Mouse (Mus musculus) bone marrow, adult 2 months (tissue): ENCODE measurements at regions not wholly inside any gene's neighbourhood (a gene's known extent, or its start where the extent isn't known, plus 50 kb on each side); places are given as distances from the start of the nearest gene placed in this dataset.

ENCODE experiments used
- H3K27ac ChIP-seq: fragments of 200-500 bp; 2 replicates; pipeline ENCODE4 v1.5.1; 2012; ENCODE audit warnings: low read depth, mild to moderate bottlenecking, control low read depth, inconsistent platforms, low read length; ENCODE audit not compliant: control insufficient read depth, poor library complexity, insufficient read depth
- H3K4me1 ChIP-seq: fragments of 200-500 bp; 2 replicates; pipeline ENCODE4 v1.6.1; 2011; ENCODE audit warnings: low read length; ENCODE audit not compliant: control insufficient read depth, insufficient read depth
- H3K4me3 ChIP-seq: fragments of 200-500 bp; replicated peaks from 2 replicates; pipeline ENCODE3; 2011; ENCODE audit warnings: mild to moderate bottlenecking, low read depth, low read length, control low read depth; ENCODE audit not compliant: control insufficient read depth
- CTCF ChIP-seq: fragments of 200-500 bp; IDR thresholded peaks from 2 replicates; pipeline ENCODE4 v1.5.1; 2011; ENCODE audit warnings: low read length, control low read depth; ENCODE audit not compliant: control insufficient read depth, insufficient read depth
- POLR2A ChIP-seq: fragments of 200-500 bp; IDR thresholded peaks from 2 replicates; pipeline ENCODE4 v1.6.1; 2011; ENCODE audit warnings: low read depth, mild to moderate bottlenecking, control low read depth, low read length, borderline replicate concordance; ENCODE audit not compliant: control insufficient read depth
- WGBS: fragments of 180-500 bp; shearing (Covaris S2); methylation state at CpG from one replicate; pipeline ENCODE4 v1.1.7; 2018; 5-methylcytosine and 5-hydroxymethylcytosine counted together

- no peak overlapping the region for H3K27ac ChIP-seq
- H3K4me1 ChIP-seq, result no peaks in the 10 kb centered on the region; the same call in 1 of the 2 replicates
- 78% methylated on average over 7 of the region's 7 CpGs for WGBS
- H3K4me3 ChIP-seq, result no peak overlapping the region
- TF ChIP-seq POLR2A (no peak), CTCF (no peak)
Observed at GRCm38 (mm10) chr5:35169614-35170293, 64.2 kb upstream of the Lrpap1 start.

DNA sequence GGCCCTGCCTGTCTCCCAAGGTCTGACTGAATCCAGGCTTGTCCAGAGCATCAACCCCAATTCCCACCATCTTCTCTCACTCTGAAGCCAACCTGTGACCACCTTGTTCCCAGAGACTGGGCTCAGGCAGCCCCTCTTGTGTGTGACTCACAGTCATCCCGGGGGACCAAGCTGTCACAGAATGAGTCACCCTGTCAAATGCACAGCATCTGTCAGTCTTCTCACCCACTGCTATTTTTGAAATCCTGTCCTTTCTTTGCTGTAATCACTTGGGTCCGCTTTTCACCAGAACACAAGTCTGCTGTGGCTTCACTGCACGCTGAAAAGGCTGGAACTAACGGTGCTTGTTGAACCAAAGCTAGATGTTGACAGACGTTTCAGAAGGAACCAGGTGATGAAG, 63.3 kb upstream of the Lrpap1 start:
- Histone ChIP-seq H3K4me1 (no peaks in the 10 kb centered on the region; the same call in 1 of the 2 replicates), H3K4me3 (no peak overlapping the region), H3K27ac (no peak overlapping the region)
- 68% methylated on average over 5 of the region's 5 CpGs for WGBS
- no peak for TF ChIP-seq POLR2A
- TF ChIP-seq CTCF, result no peak

GRCm38 (mm10) chr5:35168369-35168768, 62.8 kb upstream of the Lrpap1 start:
- no peaks in the 10 kb centered on the region; the same call in 1 of the 2 replicates for H3K4me1 ChIP-seq
- H3K4me3 ChIP-seq, result no peak overlapping the region
- TF ChIP-seq CTCF, result no peak
- TF ChIP-seq POLR2A, result no peak
- 83% methylated on average over 6 of the region's 6 CpGs for WGBS
- no peak overlapping the region for H3K27ac ChIP-seq

- TF ChIP-seq CTCF (no peak), POLR2A (no peak)
- H3K4me1 ChIP-seq, result peaks cover 5% of the 10 kb centered on the region
- H3K27ac ChIP-seq, result no peak overlapping the region
- H3K4me3 ChIP-seq, result no peak overlapping the region
- 24% methylated on average over 8 of the region's 8 CpGs for WGBS
Observed at GRCm38 (mm10) chr5:35165993-35166392, 60.4 kb upstream of the Lrpap1 start.

GRCm38 (mm10) chr5:35165459-35165858, 59.9 kb upstream of the Lrpap1 start:
- H3K27ac ChIP-seq, result no peak overlapping the region
- 44% methylated on average over 2 of the region's 2 CpGs for whole genome bisulfite sequencing
- peaks cover 5% of the 10 kb centered on the region for H3K4me1 ChIP-seq
- H3K4me3 ChIP-seq, result no peak overlapping the region
- TF ChIP-seq CTCF, result no peak
- TF ChIP-seq POLR2A, result no peak

DNA sequence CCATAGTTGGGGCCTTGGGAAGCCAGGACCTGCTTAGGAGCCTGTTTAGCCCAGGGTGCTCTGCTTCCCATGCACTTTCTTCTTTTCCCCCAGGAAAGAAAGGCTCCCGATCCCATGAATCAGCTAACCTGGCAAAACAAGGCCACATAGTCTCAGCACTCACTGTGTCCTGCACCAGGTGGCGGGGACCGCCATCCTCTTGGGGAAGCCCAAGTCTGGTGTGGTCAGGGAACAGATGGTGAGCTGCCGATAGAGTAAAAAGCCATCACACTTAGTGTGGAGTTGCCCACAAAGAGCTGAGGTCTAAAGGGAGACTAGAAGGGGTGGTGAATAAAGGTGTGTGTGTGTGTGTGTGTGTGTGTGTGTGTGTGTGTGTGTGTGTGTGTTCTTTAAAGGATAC, 57.0 kb upstream of the Lrpap1 start:
- 88% methylated on average over 4 of the region's 4 CpGs for WGBS
- TF ChIP-seq POLR2A (no peak), CTCF (no peak)
- Histone ChIP-seq H3K27ac (no peak overlapping the region), H3K4me3 (no peak overlapping the region), H3K4me1 (peaks cover 5% of the 10 kb centered on the region)

DNA sequence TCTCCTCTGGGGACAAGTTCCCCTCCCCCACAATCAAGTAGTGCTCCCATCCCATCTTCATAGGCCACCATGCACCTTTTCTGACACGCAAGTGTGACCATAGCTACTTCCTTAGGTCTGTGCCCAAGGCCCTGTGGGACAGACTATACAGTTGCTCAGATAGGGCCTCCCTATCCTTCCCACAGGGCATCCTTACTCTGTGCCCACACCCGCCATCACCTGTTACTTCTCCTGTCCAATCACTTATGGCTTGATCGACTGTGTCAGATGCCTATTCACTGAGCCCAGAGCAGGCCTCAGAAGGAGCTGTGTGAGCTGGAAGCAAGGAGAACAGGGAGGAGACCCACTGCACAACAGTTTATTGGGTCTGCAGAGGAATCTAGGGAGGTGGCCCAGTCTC, 56.6 kb upstream of the Lrpap1 start:
- H3K4me3 ChIP-seq, result no peak overlapping the region
- WGBS, result 84% methylated on average over 3 of the region's 3 CpGs
- TF ChIP-seq POLR2A (no peak), CTCF (no peak)
- H3K27ac ChIP-seq, result no peak overlapping the region
- H3K4me1 ChIP-seq, result peaks cover 5% of the 10 kb centered on the region

DNA sequence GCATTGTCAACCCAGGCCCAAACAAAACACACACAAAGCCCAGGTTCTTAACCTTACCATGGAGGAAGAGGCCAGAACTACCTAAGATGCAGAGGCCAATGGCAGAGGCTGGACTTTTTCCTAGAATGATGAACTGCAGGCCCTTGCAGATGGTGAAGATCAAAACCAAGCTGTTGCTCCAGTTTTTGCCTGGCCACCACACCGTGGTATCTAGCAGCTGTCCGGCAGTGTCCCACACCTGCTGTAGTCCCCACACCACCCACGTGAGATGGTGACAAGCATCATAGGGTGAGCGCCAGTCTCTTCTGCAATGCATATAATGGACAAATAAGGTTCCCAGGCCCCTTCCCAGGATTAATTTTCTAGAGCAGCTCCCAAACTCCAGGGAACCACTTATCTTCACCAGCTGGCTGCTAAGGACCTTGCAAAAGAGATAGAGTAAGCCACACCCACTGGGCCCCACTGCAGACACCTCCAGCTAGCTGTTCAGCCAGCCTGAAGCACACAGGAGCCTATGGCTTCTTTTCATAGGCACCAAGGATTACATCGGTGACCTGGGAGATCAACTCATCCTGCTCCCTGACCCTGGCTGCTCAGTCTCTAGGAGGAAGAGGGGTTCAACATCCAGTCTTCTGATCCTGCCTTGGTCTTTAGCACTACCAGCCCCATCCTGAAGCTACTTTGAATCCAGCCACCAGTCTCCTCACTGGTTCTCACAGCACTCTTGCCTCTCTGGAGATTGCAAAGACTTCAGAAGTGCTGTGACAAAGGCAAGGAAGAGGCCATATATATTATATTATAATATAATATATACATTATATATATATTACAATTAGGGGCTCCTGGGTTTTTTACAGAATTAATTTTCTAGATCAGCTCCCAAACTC, 55.6 kb upstream of the Lrpap1 start:
- H3K4me3 ChIP-seq, result peak overlapping the region; percentile 51
- TF ChIP-seq CTCF (no peak), POLR2A (no peak)
- H3K27ac ChIP-seq, result peak overlapping the region; percentile 65
- H3K4me1 ChIP-seq, result peaks cover 5% of the 10 kb centered on the region
- 76% methylated on average over 5 of the region's 5 CpGs for WGBS
